Mouse (Mus musculus) gastrocnemius, adult 8-10 months (tissue): ENCODE data around the gene Acss1. TPM values are rescaled to one million over a fixed set of nuclear protein-coding genes. Genes with fewer than 3 reads are reported as not detected.

Source experiments
- DNase-seq, 2 experiments: peaks; one replicate each; pipeline ENCODE4 v3.0.0; 2022; ENCODE audit warnings: low spot score in 2 of 2
- total RNA-seq, 4 experiments: library from RNA; stranded (reverse); gene quantifications; 2 replicates each; pipeline ENCODE4 v1.2.4; 2022

Acss1 gene
- total RNA-seq, 4 experiments from 2014 or later: 16.1 to 25.1 (median 18.9) TPM

GRCm38 (mm10) chr2:150643726-150644415 lies 24.4 kb downstream of the Acss1 start:
- DNase-seq: no peak

- no peak for DNase-seq
These were observed 25.1 kb downstream of the Acss1 start for GRCm38 (mm10) chr2:150643166-150643565.

GRCm38 (mm10) chr2:150638370-150638733 lies 29.9 kb downstream of the Acss1 start:
- DNase-seq: no peak

DNA sequence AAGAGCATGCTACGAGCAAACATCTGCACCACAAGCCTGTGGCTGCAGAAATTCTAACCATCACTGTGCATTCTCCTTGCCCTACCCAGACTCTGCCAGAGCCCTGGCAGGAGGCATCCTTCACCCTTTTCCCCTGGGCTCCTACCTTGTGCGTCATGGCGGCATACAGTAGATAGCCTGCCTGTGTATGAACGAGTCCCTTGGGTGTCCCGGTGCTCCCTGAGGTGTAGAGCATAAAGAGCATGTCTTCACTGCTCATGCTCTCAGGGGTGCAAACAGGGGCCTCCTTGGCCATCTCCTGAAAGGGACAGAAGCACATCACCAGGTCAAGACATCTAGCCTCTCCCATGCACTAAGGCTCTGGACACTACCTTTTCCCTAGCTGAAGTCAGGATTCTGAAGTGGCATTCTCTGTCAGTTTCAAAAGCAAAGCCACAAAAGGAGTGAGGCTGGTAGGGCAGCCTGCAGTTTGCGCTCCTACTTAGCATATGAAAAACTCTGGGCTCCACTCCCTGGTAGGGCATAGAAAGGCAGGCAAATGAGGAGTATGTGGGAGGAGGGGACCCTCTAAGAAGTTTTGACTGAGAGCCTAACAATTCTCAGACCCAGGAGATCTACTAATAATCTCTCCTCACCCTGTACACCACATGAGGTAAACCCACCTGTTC lies 30.5 kb downstream of the Acss1 start:
- DNase-seq: no peak

DNA sequence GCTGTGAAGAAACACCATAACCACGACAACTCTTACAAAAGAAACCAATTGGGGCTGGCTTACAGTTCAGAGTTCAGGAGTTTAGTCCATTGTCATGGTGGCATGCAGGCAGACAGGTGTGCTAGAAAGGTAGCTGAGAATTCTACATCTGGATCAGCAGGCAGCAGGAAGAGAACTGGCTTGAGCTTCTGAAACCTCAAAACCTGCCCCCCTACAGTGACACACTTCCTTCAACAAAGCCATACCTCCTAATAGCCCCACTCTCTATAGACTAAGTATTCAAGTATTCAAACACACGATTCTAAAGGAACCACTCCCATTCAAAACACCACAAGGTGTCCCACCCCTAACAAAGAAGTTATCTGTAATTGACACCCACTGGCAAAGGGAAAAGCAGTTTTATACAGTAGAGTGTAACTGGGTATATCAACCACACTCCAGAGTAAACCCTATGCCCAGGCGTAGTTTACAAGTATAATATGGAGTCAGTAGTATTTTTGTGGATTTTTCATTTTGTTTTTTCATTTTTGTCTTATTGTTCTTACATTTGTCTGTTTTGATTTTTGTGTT lies 32.3 kb downstream of the Acss1 start:
- no peak for DNase-seq

GRCm38 (mm10) chr2:150629255-150629654 lies 39.0 kb downstream of the Acss1 start:
- DNase-seq: no peak

DNA sequence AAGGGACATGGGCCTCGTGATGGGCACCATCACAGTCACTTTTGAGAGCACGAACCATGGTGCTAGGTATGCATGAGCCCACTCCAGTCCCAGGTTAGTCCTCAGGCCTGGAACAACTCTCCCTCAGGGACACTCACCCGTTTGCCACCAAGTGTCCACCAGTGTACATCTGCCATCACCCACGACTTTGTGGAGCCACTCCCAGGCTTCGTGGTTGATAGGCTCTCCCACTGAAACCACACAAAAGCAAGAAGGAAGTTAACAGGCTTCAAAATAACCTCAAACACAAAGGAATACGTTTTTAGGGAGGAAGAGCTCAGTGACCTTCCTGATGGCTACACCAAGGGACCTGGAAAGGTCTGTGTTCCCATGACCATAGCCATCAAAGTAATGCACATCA lies 41.2 kb downstream of the Acss1 start:
- DNase-seq: no peak

DNA sequence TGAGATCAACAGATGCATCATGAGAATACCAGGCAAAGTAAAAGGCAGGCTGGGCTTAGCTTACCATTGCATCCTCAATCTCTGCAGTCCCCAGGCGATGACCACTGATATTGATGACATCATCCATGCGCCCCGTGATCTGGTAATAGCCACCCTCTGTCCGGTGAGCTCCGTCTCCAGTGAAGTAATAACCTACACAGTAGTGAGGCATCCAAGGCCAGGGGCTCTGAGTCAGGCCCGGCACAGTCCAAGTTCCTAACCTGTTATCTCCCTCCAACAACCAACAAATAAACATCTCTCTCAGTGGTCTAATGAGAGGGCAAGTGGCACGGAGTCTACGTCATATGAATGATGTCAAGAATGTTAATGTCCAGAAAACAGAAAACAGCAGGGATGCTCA lies 43.4 kb downstream of the Acss1 start:
- DNase-seq: no peak

DNA sequence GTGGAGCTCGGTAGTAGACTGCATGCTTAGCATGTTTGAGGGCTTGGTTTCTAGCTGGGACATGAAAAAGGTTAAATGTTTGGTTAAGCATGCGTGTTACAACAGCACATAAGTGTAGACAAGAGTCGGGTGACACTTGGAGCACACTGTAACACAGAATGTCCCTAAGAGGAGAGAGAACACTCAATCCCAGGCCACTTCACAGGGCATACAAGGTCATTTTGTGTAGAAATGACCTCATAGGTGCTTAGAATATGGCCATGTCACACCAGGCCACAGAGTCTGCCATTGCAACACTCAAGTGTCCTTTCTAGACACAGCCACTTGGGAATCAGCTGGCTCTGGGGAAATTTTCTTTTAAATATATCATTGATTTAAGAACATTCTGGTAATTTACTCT lies 44.3 kb downstream of the Acss1 start:
- DNase-seq: no peak

DNA sequence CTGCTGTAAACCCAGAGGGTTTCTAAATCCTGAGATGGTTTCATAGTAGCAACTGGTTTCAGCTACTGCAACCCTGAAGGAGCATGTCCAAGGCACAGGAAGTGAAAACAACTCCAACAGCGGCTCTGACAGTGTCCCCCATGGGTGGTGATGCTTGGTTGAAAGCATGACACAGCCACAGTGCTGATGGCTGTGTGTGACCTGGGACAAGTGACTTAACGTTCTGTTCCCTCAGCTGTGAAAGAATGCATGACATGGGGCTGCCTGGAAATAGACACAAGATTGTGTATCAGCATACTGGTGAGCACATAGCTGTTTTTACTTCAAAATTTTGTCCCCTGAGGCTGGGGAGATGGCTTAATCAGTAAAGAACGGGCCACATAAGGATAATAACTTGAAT lies 46.6 kb downstream of the Acss1 start:
- DNase-seq: no peak

DNA sequence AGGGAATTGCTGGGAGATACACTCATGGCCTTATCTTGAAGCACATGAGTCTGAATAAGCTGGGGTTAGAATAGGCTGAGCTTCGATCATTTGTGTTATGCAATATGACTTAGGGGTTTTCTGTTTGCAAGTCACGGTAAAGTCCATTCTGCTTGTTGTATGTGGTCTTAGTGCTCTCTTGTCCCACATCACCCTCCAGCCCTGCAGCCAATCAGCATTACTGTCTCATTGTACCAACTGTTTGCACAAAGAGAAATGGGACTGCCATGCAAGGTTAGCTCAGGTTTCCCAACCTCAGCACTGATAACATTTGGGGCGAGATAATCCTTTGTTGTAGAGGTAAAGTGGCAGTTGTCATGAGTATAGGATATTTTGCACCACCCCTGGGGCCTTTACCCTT lies 58.2 kb downstream of the Acss1 start:
- no peak for DNase-seq

DNA sequence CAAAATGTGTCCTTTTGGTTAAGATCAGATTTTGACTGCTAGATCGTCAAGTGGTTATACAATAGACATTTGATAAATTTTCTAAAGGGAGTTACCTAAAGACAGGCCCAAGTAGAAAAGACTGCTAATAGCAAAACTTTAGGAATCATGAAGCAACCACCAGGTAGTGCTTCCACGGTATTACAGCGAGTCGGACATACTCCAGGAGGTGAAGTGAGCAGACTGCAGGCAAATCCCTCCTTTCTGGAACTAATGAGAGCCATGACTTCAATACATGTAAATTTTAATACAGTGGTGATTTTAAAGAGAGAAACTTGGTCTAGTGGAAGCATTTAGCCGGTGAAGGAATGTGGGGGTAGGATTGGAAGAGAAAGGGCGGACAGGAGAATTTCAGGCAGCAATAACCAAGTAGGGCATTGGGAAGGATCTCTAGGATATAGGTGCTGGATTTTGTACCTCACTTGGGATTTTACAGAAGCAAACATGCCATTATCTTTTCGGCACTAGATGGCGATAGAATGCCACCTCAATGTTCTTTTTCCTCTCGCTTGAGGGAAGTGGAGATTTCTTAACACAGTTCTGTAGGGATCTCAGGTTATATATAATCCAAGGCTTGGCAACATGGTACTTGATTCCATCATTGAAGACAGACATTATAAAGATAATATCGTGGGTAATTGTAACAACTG lies 59.3 kb downstream of the Acss1 start:
- peak in 1 of 2 experiments; percentile 14 for DNase-seq

DNA sequence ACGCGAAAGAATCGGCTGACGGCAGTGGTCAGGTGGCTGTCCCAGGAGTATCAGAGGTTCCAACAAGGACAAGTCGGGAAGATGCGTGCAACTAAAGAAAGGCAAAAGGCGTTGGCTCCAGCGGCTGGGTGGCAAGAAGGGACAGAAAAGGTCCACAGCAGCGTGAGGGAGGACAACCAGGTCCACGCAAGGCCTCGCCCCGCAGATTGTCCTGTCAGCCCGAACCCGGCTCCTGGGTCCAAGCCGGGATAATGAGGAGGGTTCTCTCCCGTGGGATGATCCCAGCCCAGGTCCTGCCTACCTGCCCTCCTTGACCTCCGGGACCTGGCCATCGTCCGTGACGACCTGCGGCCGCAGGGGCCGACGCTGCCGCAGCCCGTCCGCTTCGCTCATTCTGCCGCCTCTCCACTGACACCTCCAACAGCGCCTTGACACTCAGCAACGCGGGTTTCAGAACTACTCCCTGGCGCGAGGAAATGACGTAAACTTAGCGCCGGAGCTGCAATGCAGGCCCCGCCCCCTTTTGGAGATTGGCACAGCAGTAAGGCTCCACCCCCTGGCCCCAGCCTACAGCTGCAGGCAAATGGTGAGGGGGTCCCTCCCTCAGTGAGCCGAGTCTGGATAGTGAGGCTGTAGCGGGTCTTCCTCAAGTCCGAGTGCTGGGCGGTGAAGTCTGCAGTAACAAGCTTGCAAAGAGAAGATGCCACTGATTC lies 60.1 kb downstream of the Acss1 start, which contains the start of gene Apmap:
TSS of gene Apmap (minus strand) at position 481 of the 713 bp plus-strand sequence.
- DNase-seq: peak; percentile 92 to 93

GRCm38 (mm10) chr2:150607086-150607485 lies 61.2 kb downstream of the Acss1 start:
- DNase-seq: no peak

GRCm38 (mm10) chr2:150604802-150605201 lies 63.5 kb downstream of the Acss1 start:
- DNase-seq: no peak

DNA sequence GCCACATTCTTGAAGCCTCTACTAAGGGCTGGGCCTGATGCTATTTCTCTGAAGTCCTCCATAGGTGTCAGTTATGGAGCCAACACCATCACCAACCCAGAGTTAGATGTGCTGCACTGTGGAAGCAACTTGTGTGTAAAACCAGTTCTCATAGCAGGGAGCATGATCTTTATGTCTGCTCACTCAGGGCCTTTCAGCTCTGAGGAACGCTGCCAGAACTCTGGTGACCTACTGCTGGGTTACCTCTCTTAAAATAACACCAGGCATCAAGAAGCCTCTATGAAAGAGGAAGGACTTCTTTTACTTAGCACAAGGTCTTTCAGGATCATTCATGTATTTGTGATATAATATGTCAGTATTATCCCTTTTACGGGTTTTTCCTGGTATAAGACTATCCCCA lies 66.1 kb downstream of the Acss1 start:
- peak in 1 of 2 experiments; percentile 46 for DNase-seq

GRCm38 (mm10) chr2:150600263-150600662 lies 68.0 kb downstream of the Acss1 start:
- no peak for DNase-seq

- no peak for DNase-seq
These were observed 72.7 kb downstream of the Acss1 start for GRCm38 (mm10) chr2:150595411-150596190.

GRCm38 (mm10) chr2:150589076-150589475 lies 79.2 kb downstream of the Acss1 start:
- DNase-seq: no peak

GRCm38 (mm10) chr2:150579628-150580027 lies 88.7 kb downstream of the Acss1 start:
- DNase-seq: no peak

DNA sequence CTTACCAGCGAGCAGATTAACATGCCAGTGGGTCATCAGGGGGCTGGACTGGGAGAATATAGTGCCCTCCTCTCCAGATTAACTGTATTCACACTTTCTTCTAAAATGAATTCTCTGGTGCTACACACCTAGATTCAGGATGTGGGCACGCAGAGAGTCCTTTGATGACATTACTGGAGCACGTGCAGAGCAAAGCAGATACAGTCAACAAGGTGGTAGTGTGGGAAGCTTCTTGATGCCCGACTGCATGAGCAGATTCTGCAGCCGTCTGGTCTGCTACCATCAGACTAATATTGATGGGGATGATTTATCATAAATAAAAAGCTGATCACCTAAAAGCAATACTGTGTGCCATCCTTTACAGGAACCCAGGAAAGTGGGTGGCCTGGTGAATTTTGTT lies 89.7 kb downstream of the Acss1 start:
- no peak for DNase-seq
